Mouse (Mus musculus) CH12.LX (cell line): ENCODE data around the gene Zfp688. TPM values are rescaled to one million over a fixed set of nuclear protein-coding genes. Genes with fewer than 3 reads are reported as not detected.

Experiments used
- DNase-seq: peaks from one replicate; pipeline ENCODE4 v3.0.0-alpha.2; 2013; ENCODE audit errors: extremely low read depth
- H3K27ac ChIP-seq: 2 replicates; pipeline ENCODE4 v1.5.1; 2012; ENCODE audit warnings: low read depth, mild to moderate bottlenecking, control low read depth, moderate library complexity; ENCODE audit not compliant: insufficient read depth
- H3K27me3 ChIP-seq: replicated peaks from 2 replicates; pipeline ENCODE3; 2012; ENCODE audit warnings: inconsistent platforms
- H3K36me3 ChIP-seq, 2 experiments: replicated peaks in 1 of 2; 2 replicates each; pipeline versions ENCODE3 to v1.6.1; 2012; ENCODE audit warnings: inconsistent platforms in 1 of 2, low read length in 1 of 2, mild to moderate bottlenecking in 1 of 2, mixed read lengths in 1 of 2, moderate library complexity in 1 of 2; ENCODE audit not compliant: control insufficient read depth in 1 of 2, insufficient read depth in 1 of 2
- H3K4me1 ChIP-seq, 2 experiments: 2 replicates each; pipeline ENCODE4 v1.6.1; 2012; ENCODE audit warnings: inconsistent platforms in 1 of 2, moderate library complexity in 1 of 2; ENCODE audit not compliant: insufficient read depth in 2 of 2, control insufficient read depth in 1 of 2
- H3K4me2 ChIP-seq: 2 replicates; pipeline ENCODE4 v1.6.1; 2012; ENCODE audit warnings: low read depth, mild to moderate bottlenecking, control low read depth; ENCODE audit not compliant: poor library complexity, insufficient read depth, severe bottlenecking
- H3K4me3 ChIP-seq, 3 experiments: fragments of 150-350 bp in 1 of 3; sonication (generic) in 1 of 3; replicated peaks in 1 of 3; 2 replicates each; pipeline versions ENCODE3 to v1.5.1; 2011 to 2012; ENCODE audit warnings: low read depth in 2 of 3, low read length in 2 of 3, mild to moderate bottlenecking in 2 of 3, moderate library complexity in 2 of 3, control low read depth in 1 of 3, improper control_type of control experiment in 1 of 3, inconsistent platforms in 1 of 3, mixed read lengths in 1 of 3; ENCODE audit not compliant: poor library complexity in 1 of 3
- H3K79me2 ChIP-seq: replicated peaks from 2 replicates; pipeline ENCODE4 v1.6.1; 2012; ENCODE audit warnings: mild to moderate bottlenecking, moderate library complexity; ENCODE audit not compliant: control insufficient read depth, poor library complexity, insufficient read depth, severe bottlenecking; ENCODE audit errors: extremely low read depth
- H3K9ac ChIP-seq: 2 replicates; pipeline ENCODE4 v1.6.1; 2012; ENCODE audit warnings: low read depth, mild to moderate bottlenecking, control low read depth, moderate library complexity; ENCODE audit not compliant: insufficient read depth
- H3K9me3 ChIP-seq: replicated peaks from 2 replicates; pipeline ENCODE3; 2012; ENCODE audit warnings: low read length, inconsistent platforms, mixed read lengths
- BHLHE40 ChIP-seq: IDR thresholded peaks from 2 replicates; pipeline ENCODE4 v1.6.1; 2011; ENCODE audit warnings: mild to moderate bottlenecking, low read depth, low read length, improper control_type of control experiment
- CHD2 ChIP-seq: IDR thresholded peaks from 2 replicates; pipeline ENCODE4 v1.6.1; 2011; ENCODE audit warnings: low read length, improper control_type of control experiment
- CTCF ChIP-seq, 2 experiments: IDR thresholded peaks in 1 of 2; conservative IDR thresholded peaks in 1 of 2; 2 replicates each; pipeline ENCODE4 v1.5.1; 2011 to 2012; ENCODE audit warnings: low read depth in 2 of 2, low read length in 2 of 2, improper control_type of control experiment in 1 of 2, inconsistent platforms in 1 of 2, mild to moderate bottlenecking in 1 of 2, moderate library complexity in 1 of 2
- E2F4 ChIP-seq: IDR thresholded peaks from 2 replicates; pipeline ENCODE4 v1.6.1; 2011; ENCODE audit warnings: low read depth, low read length, improper control_type of control experiment; ENCODE audit not compliant: insufficient replicate concordance
- EP300 ChIP-seq: IDR thresholded peaks from 2 replicates; pipeline ENCODE4 v1.6.1; 2011; ENCODE audit warnings: low read length, improper control_type of control experiment
- KAT2A ChIP-seq: IDR thresholded peaks from 2 replicates; pipeline ENCODE4 v1.6.1; 2012; ENCODE audit warnings: low read length, improper control_type of control experiment, inconsistent platforms; ENCODE audit not compliant: insufficient replicate concordance
- MAFK ChIP-seq: IDR thresholded peaks from 2 replicates; pipeline ENCODE4 v1.6.1; 2011; ENCODE audit warnings: low read length, improper control_type of control experiment; ENCODE audit not compliant: insufficient replicate concordance
- MAX ChIP-seq: IDR thresholded peaks from 2 replicates; pipeline ENCODE4 v1.6.1; 2011; ENCODE audit warnings: low read length, improper control_type of control experiment
- MXI1 ChIP-seq: IDR thresholded peaks from 2 replicates; pipeline ENCODE4 v1.6.1; 2011; ENCODE audit warnings: mild to moderate bottlenecking, low read depth, low read length, improper control_type of control experiment
- MYC ChIP-seq: IDR thresholded peaks from 2 replicates; pipeline ENCODE4 v1.6.1; 2011; ENCODE audit warnings: low read depth, mild to moderate bottlenecking, improper control_type of control experiment, low read length
- NRF1 ChIP-seq: IDR thresholded peaks from 2 replicates; pipeline ENCODE4 v1.6.1; 2014; ENCODE audit warnings: low read depth, mild to moderate bottlenecking, inconsistent platforms, low read length, improper control_type of control experiment, moderate library complexity
- PAX5 ChIP-seq: IDR thresholded peaks from 2 replicates; pipeline ENCODE4 v1.6.1; 2012; ENCODE audit warnings: low read length, inconsistent platforms, mixed read lengths
- POLR2A ChIP-seq: IDR thresholded peaks from 2 replicates; pipeline ENCODE4 v1.6.1; 2011; ENCODE audit warnings: low read depth, mild to moderate bottlenecking, improper control_type of control experiment, low read length
- POLR2AphosphoS2 ChIP-seq: IDR thresholded peaks from 2 replicates; pipeline ENCODE4 v1.6.1; 2011; ENCODE audit warnings: low read depth, low read length, improper control_type of control experiment
- RAD21 ChIP-seq: IDR thresholded peaks from 2 replicates; pipeline ENCODE4 v1.6.1; 2011; ENCODE audit warnings: low read depth, mild to moderate bottlenecking, low read length, improper control_type of control experiment, moderate library complexity
- SMC3 ChIP-seq: IDR thresholded peaks from 2 replicates; pipeline ENCODE4 v1.6.1; 2011; ENCODE audit warnings: low read depth, low read length, improper control_type of control experiment
- UBTF ChIP-seq: IDR thresholded peaks from 2 replicates; pipeline ENCODE4 v1.6.1; 2012; ENCODE audit warnings: low read depth, mild to moderate bottlenecking, inconsistent platforms, low read length, improper control_type of control experiment, moderate library complexity
- USF1 ChIP-seq: IDR thresholded peaks from 2 replicates; pipeline ENCODE4 v1.6.1; 2014; ENCODE audit warnings: low read depth, mild to moderate bottlenecking, inconsistent platforms, low read length, improper control_type of control experiment
- ZC3H11A ChIP-seq: IDR thresholded peaks from 2 replicates; pipeline ENCODE4 v1.6.1; 2012; ENCODE audit warnings: low read depth, mild to moderate bottlenecking, inconsistent platforms, low read length, improper control_type of control experiment
- ZKSCAN1 ChIP-seq: IDR thresholded peaks from 2 replicates; pipeline ENCODE4 v1.6.1; 2012; ENCODE audit warnings: low read depth, inconsistent platforms, low read length, improper control_type of control experiment, borderline replicate concordance
- ZMIZ1 ChIP-seq: IDR thresholded peaks from 2 replicates; pipeline ENCODE4 v1.6.1; 2012; ENCODE audit warnings: low read depth, mild to moderate bottlenecking, inconsistent platforms, low read length, improper control_type of control experiment
- dilution Hi-C: fragments of 300-500 bp; cut with MboI; formaldehyde crosslinking; loops from 2 replicates; pipeline ENCODE4 v1.14.3; 2020; ENCODE audit warnings: low sequenced_read_pairs; ENCODE audit not compliant: extremely low pct_unique_long_range_greater_than_20kb, extremely low pct_ligation_motif_present
- in situ Hi-C: fragments of 300-500 bp; cut with MboI; formaldehyde crosslinking; loops from 3 replicates; pipeline ENCODE4 v1.14.3; 2019; ENCODE audit warnings: low sequenced_read_pairs, low pct_ligation_motif_present, low pct_unique_long_range_greater_than_20kb, mixed read lengths
- polyA plus RNA-seq: library from polyadenylated mRNA; unstranded; fragments of >175 nt; gene quantifications from 2 replicates; pipeline ENCODE4 v1.2.1, GENCODE M21; 2012; ENCODE audit warnings: low read depth; ENCODE audit not compliant: insufficient read length
- total RNA-seq, 2 experiments: library from RNA; depleted of rRNA; stranded (reverse); fragments of 300-350 nt in 1 of 2; fragments of >200 nt in 1 of 2; gene quantifications; 2 replicates each; pipeline ENCODE4 v1.2.3; 2012 to 2014

Zfp688 gene
- total and polyA plus RNA-seq, 3 experiments = 12.4 to 21.3 (median 18.7) TPM

DNA sequence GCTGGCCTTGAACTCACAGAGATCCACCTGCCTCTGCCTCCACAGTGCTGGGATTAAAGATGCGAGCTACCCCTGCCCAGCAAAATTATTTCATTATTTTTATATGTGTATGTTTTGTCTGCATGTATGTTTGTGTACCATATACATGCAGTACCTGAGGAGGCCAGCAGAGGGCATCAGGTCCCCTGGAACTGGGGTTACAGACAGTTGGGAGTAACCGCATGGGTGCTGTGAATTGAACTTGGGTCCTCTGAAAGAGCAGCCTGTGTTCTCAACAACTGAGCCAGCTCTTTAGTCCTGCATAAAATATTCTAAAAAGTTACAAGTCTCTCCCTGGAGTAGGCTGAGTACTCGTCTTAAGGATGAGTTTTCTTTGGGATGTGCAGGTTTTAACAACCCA is 15.9 kb upstream of the Zfp688 start:
- Histone ChIP-seq H3K79me2 (no peaks in the 10 kb centered on the region), H3K4me2 (no peak overlapping the region), H3K4me3 (no peak overlapping the region), H3K4me1 (peaks cover 0 to 7% of the 10 kb centered on the region in 2 experiments; a peak in 1 of 4 replicates), H3K9me3 (peaks cover 13% of the 10 kb centered on the region), H3K36me3 (peaks cover 0 to 6% of the 10 kb centered on the region in 2 experiments), H3K9ac (no peak overlapping the region), H3K27ac (no peak overlapping the region), H3K27me3 (no peaks in the 10 kb centered on the region)
- DNase-seq = peak; percentile 28
- dilution Hi-C loops = no loop called here
- TF ChIP-seq RAD21 = peak; percentile 43
- peak; percentile 34 for TF ChIP-seq SMC3
- peak; percentile 18 to 50; a peak in 2 of 4 replicates for TF ChIP-seq CTCF (conservative IDR thresholded peaks at IDR 0.05 in 1 of 2, IDR thresholded peaks at IDR 0.05 in 1 of 2; ENCODE audit: low read depth in 2 of 2, low read length in 2 of 2)
- no peak for TF ChIP-seq E2F4
- in situ Hi-C loops = no loop called here

DNA sequence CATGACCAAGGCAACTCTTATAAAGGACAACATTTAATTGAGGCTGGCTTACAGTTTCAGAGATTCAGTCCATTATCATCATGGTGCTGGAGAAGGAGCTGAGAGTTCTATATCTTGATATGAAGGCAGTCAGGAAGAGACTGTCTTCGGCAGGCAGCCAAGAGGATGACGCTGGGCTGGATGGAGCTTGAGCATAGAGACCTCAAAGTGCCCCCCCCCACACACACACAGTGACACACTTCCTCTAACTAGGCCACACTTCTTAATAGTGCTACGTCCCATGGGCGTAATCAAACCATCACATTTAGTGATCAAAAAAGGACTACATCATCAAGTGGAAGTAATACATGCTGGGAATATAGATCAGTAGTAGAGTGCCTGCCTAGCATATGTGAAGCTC is 13.3 kb upstream of the Zfp688 start:
- no peak overlapping the region for H3K27ac ChIP-seq
- H3K79me2 ChIP-seq = no peaks in the 10 kb centered on the region
- TF ChIP-seq CHD2 (no peak), USF1 (no peak), UBTF (no peak), EP300 (no peak)
- peaks cover 0 to 5% of the 10 kb centered on the region in 2 experiments; a peak in 1 of 4 replicates for H3K4me1 ChIP-seq
- in situ Hi-C loops (no loop called here), dilution Hi-C loops (no loop called here)
- peaks cover 13% of the 10 kb centered on the region for H3K9me3 ChIP-seq
- no peak for DNase-seq
- no peak overlapping the region for H3K9ac ChIP-seq
- H3K4me2 ChIP-seq = no peak overlapping the region
- H3K36me3 ChIP-seq = no peaks in the 10 kb centered on the region
- H3K27me3 ChIP-seq = no peaks in the 10 kb centered on the region
- H3K4me3 ChIP-seq = no peak overlapping the region

DNA sequence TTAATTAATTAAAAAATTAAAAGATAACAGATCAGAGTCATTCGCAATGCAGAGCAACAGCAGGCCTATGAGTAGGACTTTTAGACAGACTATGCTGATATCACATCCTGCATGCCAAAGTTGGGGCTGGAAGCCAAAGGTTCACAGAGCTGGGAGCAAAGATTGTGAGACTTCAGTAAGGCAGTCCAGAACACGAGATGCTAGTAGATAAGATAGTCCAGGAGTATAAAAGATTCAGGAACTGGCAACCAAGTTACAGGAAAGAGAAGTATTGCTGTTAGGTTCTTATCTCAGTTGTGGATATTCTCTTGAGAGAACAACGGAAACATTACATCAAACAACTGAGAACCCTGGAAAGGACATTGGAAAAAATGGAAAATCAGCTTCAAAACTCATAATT is 4.5 kb upstream of the Zfp688 start:
- no peak overlapping the region for H3K27ac ChIP-seq
- H3K9me3 ChIP-seq = peaks cover 5% of the 10 kb centered on the region
- no peak for DNase-seq
- in situ Hi-C loops = no loop called here
- H3K4me1 ChIP-seq = peaks cover 4 to 8% of the 10 kb centered on the region in 2 experiments; a peak in 2 of 4 replicates
- H3K27me3 ChIP-seq = peaks cover 8% of the 10 kb centered on the region
- H3K9ac ChIP-seq = no peak overlapping the region
- TF ChIP-seq ZMIZ1 (no peak), KAT2A (no peak), UBTF (no peak), BHLHE40 (no peak), NRF1 (no peak), E2F4 (no peak), MXI1 (no peak), MAFK (no peak), POLR2A (no peak), MYC (no peak), CHD2 (no peak), ZKSCAN1 (no peak), ZC3H11A (no peak), PAX5 (no peak), POLR2AphosphoS2 (no peak), MAX (no peak), CTCF (conservative IDR thresholded peaks at IDR 0.05 in 1 of 2, IDR thresholded peaks at IDR 0.05 in 1 of 2; ENCODE audit: low read depth in 2 of 2, low read length in 2 of 2) (no peak), RAD21 (no peak)
- H3K4me2 ChIP-seq = no peak overlapping the region
- H3K4me3 ChIP-seq = no peak overlapping the region
- peaks cover under 1% of the 10 kb centered on the region; the same call in 1 of the 2 replicates for H3K79me2 ChIP-seq
- dilution Hi-C loops = no loop called here
- H3K36me3 ChIP-seq = no peaks in the 10 kb centered on the region
